Mouse (Mus musculus) stomach, postnatal 0 days (tissue): ENCODE data around the gene Ppwd1.

ENCODE experiments used
- CTCF ChIP-seq: IDR thresholded peaks from 2 replicates; pipeline ENCODE4 v1.5.1; 2016; ENCODE audit warnings: antibody characterized with exemption, low read depth, mild to moderate bottlenecking, moderate library complexity
- EP300 ChIP-seq: optimal IDR thresholded peaks from 2 replicates; pipeline ENCODE3; 2016; ENCODE audit warnings: antibody characterized with exemption

GRCm38 (mm10) chr13:104171711-104172110 is 56.9 kb downstream of the Ppwd1 start:
- TF ChIP-seq EP300 (no peak), CTCF (no peak)
